Comparison of ENCODE assay signal across 19 mouse cellular contexts in genomic region chr8:7973791-7974190, GRCm38 (mm10).
"Had no signal": no experiment of that assay in that cellular context is flagged by ENCODE, and none has a peak within 500 bp of the region (broad histone marks: within the 10 kb centered on the region; RNA-seq: fewer than 3 reads in every experiment).

No protein-coding gene starts in this region.

- H3K4me2 ChIP-seq: lung, embryonic 14.5 days; midbrain, embryonic 12.5 days; neural tube, embryonic 13.5 days; neural tube, embryonic 15.5 days; stomach, embryonic 15.5 days had no signal

- DNase-seq: lung, embryonic 14.5 days; lung, postnatal 10 days; lung, postnatal 4 days; midbrain, embryonic 14.5 days; retina, postnatal 1 day; right cerebral cortex, adult 18-20 months; right cerebral cortex, postnatal 25 days; right cerebral cortex, postnatal 4 days; thymus, adult 2 months; thymus, postnatal 25 days; thymus, postnatal 4 days had no signal

- H3K27ac ChIP-seq: midbrain, embryonic 10.5 days; midbrain, embryonic 12.5 days; neural tube, embryonic 13.5 days; neural tube, embryonic 15.5 days; stomach, embryonic 15.5 days; stomach, postnatal 0 days had no signal

- H3K9me3 ChIP-seq: midbrain, embryonic 10.5 days; midbrain, embryonic 12.5 days; neural tube, embryonic 13.5 days; neural tube, embryonic 15.5 days; stomach, embryonic 15.5 days had no signal

- H3K4me1 ChIP-seq: midbrain, embryonic 10.5 days; midbrain, embryonic 12.5 days; neural tube, embryonic 13.5 days; neural tube, embryonic 15.5 days; stomach, embryonic 15.5 days had no signal

- ATAC-seq: midbrain, embryonic 16.5 days had no signal

- H3K9ac ChIP-seq: lung, embryonic 14.5 days; midbrain, embryonic 12.5 days; neural tube, embryonic 13.5 days; neural tube, embryonic 15.5 days; stomach, embryonic 15.5 days had no signal

- H3K27me3 ChIP-seq: midbrain, embryonic 12.5 days; neural tube, embryonic 13.5 days; neural tube, embryonic 15.5 days; stomach, embryonic 15.5 days had no signal

- H3K4me3 ChIP-seq: midbrain, embryonic 10.5 days; midbrain, embryonic 12.5 days; myocyte; neural tube, embryonic 13.5 days; neural tube, embryonic 15.5 days; stomach, embryonic 15.5 days had no signal

- H3K36me3 ChIP-seq: midbrain, embryonic 10.5 days; midbrain, embryonic 12.5 days; neural tube, embryonic 13.5 days; neural tube, embryonic 15.5 days; stomach, embryonic 15.5 days had no signal
